Mouse (Mus musculus) layer of hippocampus, postnatal 14 days (tissue): ENCODE results near the gene Pradc1. TPM values are rescaled to one million over a fixed set of nuclear protein-coding genes. Genes with fewer than 3 reads are reported as not detected.
A peak's percentile ranks its signal among the peaks of the same experiment; 100 is the strongest.
"Not testable (repeated sequence)": the region's sequence is repeated elsewhere in the genome, so short reads cannot be mapped to it uniquely, and the experiment has no call there.

Source experiments
- DNase-seq, 2 experiments: peaks; one replicate each; pipeline ENCODE4 v3.0.0; 2021 to 2022; ENCODE audit warnings: low spot score in 2 of 2, mixed read lengths in 1 of 2
- total RNA-seq, 2 experiments: library from RNA; stranded (reverse); gene quantifications; 2 replicates each; pipeline ENCODE4 v1.2.3; 2021

Gene Pradc1
- total RNA-seq, 2 experiments from 2014 or later: 13.7 to 18.1 TPM

- DNase-seq: peak; percentile 98 to 99
Measured at GRCm38 (mm10) chr6:85450697-85451663, 790 bp downstream of the Pradc1 start, which contains the start of gene Cct7. Gene Cct7, plus strand, starts transcription at chr6:85451514.

GRCm38 (mm10) chr6:85450140-85450539, 1.6 kb downstream of the Pradc1 start:
- DNase-seq: not testable (repeated sequence)

GRCm38 (mm10) chr6:85447351-85447750, 4.4 kb downstream of the Pradc1 start:
- no peak for DNase-seq

GRCm38 (mm10) chr6:85445286-85445685, 6.5 kb downstream of the Pradc1 start:
- no peak for DNase-seq

- DNase-seq: no peak
Measured at GRCm38 (mm10) chr6:85444266-85444965, 7.4 kb downstream of the Pradc1 start.

GRCm38 (mm10) chr6:85443488-85444233, 8.1 kb downstream of the Pradc1 start:
- DNase-seq: no peak

GRCm38 (mm10) chr6:85441142-85441541, 10.6 kb downstream of the Pradc1 start:
- DNase-seq: no peak

- no peak for DNase-seq
Measured at GRCm38 (mm10) chr6:85436631-85437030, 15.1 kb downstream of the Pradc1 start.

GRCm38 (mm10) chr6:85436204-85436603, 15.6 kb downstream of the Pradc1 start:
- no peak for DNase-seq

- DNase-seq: no peak
Measured at GRCm38 (mm10) chr6:85433865-85434264, 17.9 kb downstream of the Pradc1 start.

- DNase-seq: peak; percentile 67 to 70
Measured at GRCm38 (mm10) chr6:85431842-85432431, 19.8 kb downstream of the Pradc1 start, which contains the start of gene Smyd5. Gene Smyd5, plus strand, starts transcription at chr6:85431989.

- no peak for DNase-seq
Measured at GRCm38 (mm10) chr6:85431274-85431841, 20.4 kb downstream of the Pradc1 start.

- no peak for DNase-seq
Measured at GRCm38 (mm10) chr6:85423836-85424379, 27.9 kb downstream of the Pradc1 start, which contains the start of gene Noto. Gene Noto, plus strand, starts transcription at chr6:85423886.

- DNase-seq: no peak
Measured at GRCm38 (mm10) chr6:85419150-85419549, 32.6 kb downstream of the Pradc1 start.

- no peak for DNase-seq
Measured at GRCm38 (mm10) chr6:85415829-85416228, 35.9 kb downstream of the Pradc1 start.

- DNase-seq: peak; percentile 61 to 64
Measured at GRCm38 (mm10) chr6:85410771-85411273, 40.9 kb downstream of the Pradc1 start.

GRCm38 (mm10) chr6:85409003-85409402, 42.8 kb downstream of the Pradc1 start:
- no peak for DNase-seq

- no peak for DNase-seq
Measured at GRCm38 (mm10) chr6:85403039-85403438, 48.7 kb downstream of the Pradc1 start.

GRCm38 (mm10) chr6:85402613-85403012, 49.2 kb downstream of the Pradc1 start:
- DNase-seq: no peak

- peak in 1 of 2 experiments; percentile 19 for DNase-seq
Measured at GRCm38 (mm10) chr6:85399715-85400114, 52.1 kb downstream of the Pradc1 start.
